Mouse (Mus musculus) stomach, postnatal 0 days (tissue): ENCODE measurements around the gene AI481877.

ENCODE experiments used
- CTCF ChIP-seq: IDR thresholded peaks from 2 replicates; pipeline ENCODE4 v1.5.1; 2016; ENCODE audit warnings: antibody characterized with exemption, low read depth, mild to moderate bottlenecking, moderate library complexity
- EP300 ChIP-seq: optimal IDR thresholded peaks from 2 replicates; pipeline ENCODE3; 2016; ENCODE audit warnings: antibody characterized with exemption

GRCm38 (mm10) chr4:59160959-59161670 lies 22.3 kb upstream of the AI481877 start:
- TF ChIP-seq CTCF (no peak), EP300 (no peak)
